Comparison of ENCODE assay signal across 22 mouse cellular contexts in the genomic region with DNA sequence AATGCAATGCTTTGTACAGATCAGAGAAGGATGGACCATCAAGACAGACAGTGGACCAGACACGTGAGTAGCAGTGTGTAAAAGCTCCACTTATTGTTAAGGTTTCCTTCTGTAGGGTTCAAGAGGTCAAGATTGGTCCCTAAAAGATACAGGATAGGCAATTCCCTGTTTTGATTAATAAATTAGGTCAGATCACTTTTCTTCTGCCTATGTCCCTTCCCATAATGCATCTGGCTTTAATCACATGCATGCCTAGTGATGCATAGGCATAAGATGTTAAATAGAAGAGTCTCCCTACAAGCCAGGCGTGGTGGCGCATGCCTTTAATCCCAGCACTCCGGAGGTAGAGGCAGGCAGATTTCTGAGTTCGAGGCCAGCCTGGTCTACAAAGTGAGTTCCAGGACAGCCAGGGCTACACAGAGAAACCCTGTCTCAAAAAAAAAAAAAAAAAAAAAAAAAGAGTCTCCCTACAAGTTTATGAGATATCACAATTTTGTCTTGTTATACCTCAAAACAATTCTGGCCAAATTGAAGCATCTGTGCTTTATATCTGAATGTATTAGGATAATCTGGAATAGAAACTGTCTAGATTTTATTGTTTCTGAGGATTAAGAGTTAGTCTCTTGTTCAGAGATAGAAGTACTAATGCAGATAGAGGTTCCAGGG. TPM values are rescaled to one million over a fixed set of nuclear protein-coding genes. Genes with fewer than 3 reads are reported as not detected.
DNase-seq lines count a peak whose midpoint lies in the region; ATAC-seq and TF ChIP-seq lines count a peak whose summit lies in the region.
"Had no signal": no experiment of that assay in that cellular context is flagged by ENCODE, and none has a peak within 500 bp of the region (broad histone marks: within the 10 kb centered on the region; RNA-seq: fewer than 3 reads in every experiment).

No protein-coding gene starts in this region.

- H3K27me3 ChIP-seq in CH12.LX (replicated peaks) (no peaks in the 10 kb centered on the region), MEL (ENCODE audit: control insufficient read depth in 1 of 2, insufficient read depth in 2 of 2, low read length in 2 of 2) (peaks cover 0 to 10% of the 10 kb centered on the region in 2 experiments; a peak in 3 of 4 replicates)
- H3K27me3 ChIP-seq in forebrain, embryonic 16.5 days (replicated peaks; ENCODE audit: control insufficient read depth, insufficient read depth, low read length), result no peaks in the 10 kb centered on the region
- H3K27me3 ChIP-seq in lung, postnatal 0 days (replicated peaks; ENCODE audit: insufficient read depth, low read length), result no peaks in the 10 kb centered on the region
- H3K27me3 ChIP-seq: embryonic facial prominence, embryonic 12.5 days; forebrain, embryonic 13.5 days; forebrain, embryonic 15.5 days had no signal

- no peak for DNase-seq in CH12.LX (ENCODE audit: extremely low read depth)
- peak; percentile 85 for DNase-seq in MEL (ENCODE audit: low read depth, low spot score)
- DNase-seq in R1 (ENCODE audit: low read depth, low spot score), result peak; percentile 13
- DNase-seq in lung, postnatal 0 days (ENCODE audit: low spot score), result no peak
- no peak for DNase-seq in lung, postnatal 36 days
- DNase-seq: adrenal gland, adult 8-10 months; adrenal gland, postnatal 14 days; adrenal gland, postnatal 36 days; cerebellum, adult 11-12 months; cerebellum, adult 2 months; cerebellum, adult 9-10 months; cerebellum, postnatal 10 days; cerebellum, postnatal 25 days had no signal

- 76% methylated on average over 5 of the region's 5 CpGs for WGBS in forebrain, embryonic 16.5 days
- WGBS in lung, postnatal 0 days, result 80% methylated on average over 5 of the region's 5 CpGs

- TF ChIP-seq POLR2A in CH12.LX (IDR thresholded peaks at IDR 0.05; ENCODE audit: low read depth, low read length), result no peak
- TF ChIP-seq POLR2A in MEL (IDR thresholded peaks at IDR 0.05; ENCODE audit: control insufficient read depth in 1 of 2, insufficient read depth in 1 of 2, low read depth in 1 of 2, low read length in 2 of 2, poor library complexity in 1 of 2), result no peak

- ATAC-seq in forebrain, embryonic 16.5 days, result no peak
- ATAC-seq in lung, postnatal 0 days, result no peak
- ATAC-seq: forebrain, embryonic 13.5 days; forebrain, embryonic 15.5 days; Patski had no signal

- TF ChIP-seq EP300 in CH12.LX (IDR thresholded peaks at IDR 0.05; ENCODE audit: low read length), result no peak
- no peak for TF ChIP-seq EP300 in MEL (IDR thresholded peaks at IDR 0.05; ENCODE audit: low read depth in 1 of 2, low read length in 2 of 2)
- TF ChIP-seq EP300 in lung, postnatal 0 days (IDR thresholded peaks at IDR 0.05), result no peak

- 0 out of 4 replicates have a peak, but pooled peaks cover 0 to 3% of the 10 kb centered on the region in 2 experiments for H3K4me1 ChIP-seq in CH12.LX (ENCODE audit: control insufficient read depth in 1 of 2, insufficient read depth in 2 of 2)
- no peaks in the 10 kb centered on the region for H3K4me1 ChIP-seq in MEL (ENCODE audit: control insufficient read depth in 1 of 2, insufficient read depth in 2 of 2, low read length in 2 of 2)
- H3K4me1 ChIP-seq in forebrain, embryonic 16.5 days (replicated peaks; ENCODE audit: control insufficient read depth, insufficient read depth, low read length), result no peaks in the 10 kb centered on the region
- no peaks in the 10 kb centered on the region; the same call in 1 of the 2 replicates for H3K4me1 ChIP-seq in lung, postnatal 0 days (ENCODE audit: insufficient read depth, low read depth, low read length)
- H3K4me1 ChIP-seq: embryonic facial prominence, embryonic 10.5 days; embryonic facial prominence, embryonic 12.5 days; forebrain, embryonic 13.5 days; forebrain, embryonic 15.5 days had no signal

- dilution Hi-C loops in CH12.LX (cut with MboI; ENCODE audit: extremely low pct_ligation_motif_present, extremely low pct_unique_long_range_greater_than_20kb, low sequenced_read_pairs), result no loop called here

- H3K9ac ChIP-seq in CH12.LX (ENCODE audit: insufficient read depth, low read depth), result 0 out of 2 replicates have a peak overlapping the region, but pooled peaks have one; percentile 49
- peak overlapping the region; percentile 50 for H3K9ac ChIP-seq in MEL (ENCODE audit: control insufficient read depth, low read depth, low read length, poor library complexity, severe bottlenecking)
- H3K9ac ChIP-seq in forebrain, embryonic 16.5 days (replicated peaks; ENCODE audit: low read depth, low read length), result no peak overlapping the region
- no peak overlapping the region for H3K9ac ChIP-seq in lung, postnatal 0 days (replicated peaks; ENCODE audit: low read depth)
- H3K9ac ChIP-seq: embryonic facial prominence, embryonic 12.5 days; forebrain, embryonic 13.5 days; forebrain, embryonic 15.5 days had no signal

- H3K4me3 ChIP-seq in CH12.LX (replicated peaks in 1 of 3; ENCODE audit: low read depth in 2 of 3, low read length in 2 of 3, poor library complexity in 1 of 3) (peak overlapping the region in 2 of 3 experiments; percentile 30 to 47), MEL (ENCODE audit: control insufficient read depth in 1 of 2, insufficient read depth in 1 of 2, low read depth in 2 of 2, low read length in 2 of 2) (peak overlapping the region; percentile 52 to 59)
- H3K4me3 ChIP-seq in forebrain, embryonic 16.5 days (replicated peaks; ENCODE audit: low read length), result no peak overlapping the region
- no peak overlapping the region for H3K4me3 ChIP-seq in lung, postnatal 0 days (ENCODE audit: low read depth, low read length)
- H3K4me3 ChIP-seq: embryonic facial prominence, embryonic 10.5 days; embryonic facial prominence, embryonic 12.5 days; forebrain, embryonic 13.5 days; forebrain, embryonic 15.5 days had no signal

- H3K4me2 ChIP-seq in CH12.LX (ENCODE audit: insufficient read depth, low read depth, poor library complexity, severe bottlenecking), result peak overlapping the region; percentile 78
- H3K4me2 ChIP-seq in forebrain, embryonic 16.5 days (ENCODE audit: low read length), result no peak overlapping the region
- no peak overlapping the region for H3K4me2 ChIP-seq in lung, postnatal 0 days (replicated peaks; ENCODE audit: low read depth, low read length)
- H3K4me2 ChIP-seq: embryonic facial prominence, embryonic 12.5 days; forebrain, embryonic 13.5 days; forebrain, embryonic 15.5 days had no signal

- in situ Hi-C loops in CH12.LX (cut with MboI; ENCODE audit: low pct_ligation_motif_present, low pct_unique_long_range_greater_than_20kb, low sequenced_read_pairs), result loop anchor here (10.0 to 25.0 kb wide), 3 partner anchors 288 to 505 kb away; partner anchors contain the start of gene Cmss1

- no peak for TF ChIP-seq RAD21 in CH12.LX (IDR thresholded peaks at IDR 0.05; ENCODE audit: low read depth, low read length)
- TF ChIP-seq RAD21 in MEL (IDR thresholded peaks at IDR 0.05; ENCODE audit: low read depth, low read length), result no peak

- no peaks in the 10 kb centered on the region for H3K9me3 ChIP-seq in CH12.LX (replicated peaks; ENCODE audit: low read length)
- no peaks in the 10 kb centered on the region for H3K9me3 ChIP-seq in MEL (replicated peaks; ENCODE audit: insufficient read depth, low read length)
- no peaks in the 10 kb centered on the region for H3K9me3 ChIP-seq in forebrain, embryonic 16.5 days (ENCODE audit: control insufficient read depth, low read length)
- H3K9me3 ChIP-seq in lung, postnatal 0 days (ENCODE audit: low read length), result no peaks in the 10 kb centered on the region
- H3K9me3 ChIP-seq: embryonic facial prominence, embryonic 10.5 days; embryonic facial prominence, embryonic 12.5 days; forebrain, embryonic 13.5 days; forebrain, embryonic 15.5 days; G1E had no signal

- no peaks in the 10 kb centered on the region for H3K79me2 ChIP-seq in CH12.LX (replicated peaks; ENCODE audit: control insufficient read depth, extremely low read depth, insufficient read depth, poor library complexity, severe bottlenecking)
- no peaks in the 10 kb centered on the region for H3K79me2 ChIP-seq in MEL (ENCODE audit: control insufficient read depth, insufficient read depth, low read length, poor library complexity)

- no peaks in the 10 kb centered on the region for H3K36me3 ChIP-seq in CH12.LX (replicated peaks in 1 of 2; ENCODE audit: control insufficient read depth in 1 of 2, insufficient read depth in 1 of 2, low read length in 1 of 2)
- no peaks in the 10 kb centered on the region for H3K36me3 ChIP-seq in MEL (ENCODE audit: control insufficient read depth in 1 of 2, insufficient read depth in 2 of 2, low read length in 2 of 2)
- no peaks in the 10 kb centered on the region for H3K36me3 ChIP-seq in forebrain, embryonic 16.5 days (ENCODE audit: control insufficient read depth, insufficient read depth)
- H3K36me3 ChIP-seq in lung, postnatal 0 days (ENCODE audit: insufficient read depth, low read length), result no peaks in the 10 kb centered on the region
- H3K36me3 ChIP-seq: embryonic facial prominence, embryonic 10.5 days; embryonic facial prominence, embryonic 12.5 days; forebrain, embryonic 15.5 days; G1E had no signal

- H3K27ac ChIP-seq in CH12.LX (ENCODE audit: insufficient read depth, low read depth) (no peak overlapping the region), MEL (ENCODE audit: control insufficient read depth, low read depth, low read length) (no peak overlapping the region)
- no peak overlapping the region for H3K27ac ChIP-seq in forebrain, embryonic 16.5 days (ENCODE audit: low read length)
- no peak overlapping the region for H3K27ac ChIP-seq in lung, postnatal 0 days (ENCODE audit: low read length)
- H3K27ac ChIP-seq: embryonic facial prominence, embryonic 10.5 days; embryonic facial prominence, embryonic 12.5 days; forebrain, embryonic 13.5 days; forebrain, embryonic 15.5 days had no signal

- TF ChIP-seq CTCF in CH12.LX (conservative IDR thresholded peaks at IDR 0.05 in 1 of 2, IDR thresholded peaks at IDR 0.05 in 1 of 2; ENCODE audit: low read depth in 2 of 2, low read length in 2 of 2) (no peak), MEL (IDR thresholded peaks at IDR 0.05 in 2 of 3, conservative IDR thresholded peaks at IDR 0.05 in 1 of 3; ENCODE audit: control insufficient read depth in 1 of 3, insufficient read depth in 1 of 3, low read depth in 2 of 3, low read length in 3 of 3, poor library complexity in 1 of 3, severe bottlenecking in 1 of 3) (no peak)
- TF ChIP-seq CTCF in lung, postnatal 0 days (IDR thresholded peaks at IDR 0.05), result no peak

RNA-seq across cellular contexts. Expression of gene Tomm70a, which starts 21.8 kb away (rescaled TPM):
- total RNA-seq in CH12.LX (2012; rRNA removed), result 112 and 127 TPM in 2 replicates
- 194 and 216 TPM in 2 replicates for total RNA-seq in CH12.LX (2014; rRNA removed)
- polyA plus RNA-seq in CH12.LX (2012; ENCODE audit: insufficient read length, low read depth), result 129 TPM in 2 replicates
- total RNA-seq in MEL (2012; rRNA removed), result 123 and 124 TPM in 2 replicates
- polyA plus RNA-seq in MEL (2012; ENCODE audit: insufficient read depth in 1 of 2, insufficient read length in 2 of 2, low read depth in 1 of 2, low replicate concordance in 2 of 2, missing spikeins in 1 of 2), result 100 to 1,000 TPM in 1 of 2 experiments, 10 to 100 TPM in 1; 97.4 to 162 TPM
- 56.8 and 58.3 TPM in 2 replicates for polyA plus RNA-seq in forebrain, embryonic 16.5 days (2015; fragmentation: Nextera tagmentation; extraction: Ambion mirVana)
- 17.2 and 17.7 TPM in 2 replicates for polyA plus RNA-seq in lung, postnatal 0 days (2015; fragmentation: Nextera tagmentation; extraction: Ambion mirVana)

RNA-seq across cellular contexts. Expression of gene Tmem45a2, which starts 28.5 kb away (rescaled TPM):
- total RNA-seq in CH12.LX (2012; rRNA removed), result not detected in 2 replicates
- not detected in 2 replicates for total RNA-seq in CH12.LX (2014; rRNA removed)
- not detected in 2 replicates for polyA plus RNA-seq in CH12.LX (2012; ENCODE audit: insufficient read length, low read depth)
- not detected in 2 replicates for total RNA-seq in MEL (2012; rRNA removed)
- polyA plus RNA-seq in MEL (2012; ENCODE audit: insufficient read depth in 1 of 2, insufficient read length in 2 of 2, low read depth in 1 of 2, low replicate concordance in 2 of 2, missing spikeins in 1 of 2), result under 1 TPM in 1 of 2 experiments, not detected in 1; 0.04 TPM
- polyA plus RNA-seq in forebrain, embryonic 16.5 days (2015; fragmentation: Nextera tagmentation; extraction: Ambion mirVana), result not detected in 2 replicates
- 0.06 TPM in 1 of 2 replicates, not detected in the other for polyA plus RNA-seq in lung, postnatal 0 days (2015; fragmentation: Nextera tagmentation; extraction: Ambion mirVana)
- total RNA-seq: adrenal gland, adult 8-10 months; adrenal gland, postnatal 36 days had no signal
- polyA plus RNA-seq: C2C12; embryonic facial prominence, embryonic 10.5 days; forebrain, embryonic 11.5 days; forebrain, embryonic 13.5 days; forebrain, embryonic 15.5 days; G1E; Patski had no signal

Comparison
In these comparisons a context has a peak if more than half of its experiments do, and no peak if none do; other contexts are left out.
1. DNase-seq: peak in MEL (single experiment) and R1 (single experiment); none in CH12.LX (single experiment), lung, postnatal 0 days (single experiment) and lung, postnatal 36 days (single experiment).
2. H3K4me3 ChIP-seq: peak in CH12.LX (2 of 3) and MEL (2 of 2); none in forebrain, embryonic 16.5 days (single experiment) and lung, postnatal 0 days (single experiment).
3. H3K9ac ChIP-seq: peak in CH12.LX (single experiment) and MEL (single experiment); none in forebrain, embryonic 16.5 days (single experiment) and lung, postnatal 0 days (single experiment).
4. Of the 35 proteins assayed by ChIP-seq in both MEL and CH12.LX: peak only in MEL: USF1; only in CH12.LX: ELF1 and MAX; in both: BHLHE40, MAFK, MYC, TBP and ZNF384; in neither: 27.